Mouse (Mus musculus): ENCODE data around the gene Ndufs7. TPM values are rescaled to one million over a fixed set of nuclear protein-coding genes. Genes with fewer than 3 reads are reported as not detected.

Gene Ndufs7
- total and polyA plus RNA-seq, 2 experiments from 2014 or later, result 291 to 430 TPM

DNA sequence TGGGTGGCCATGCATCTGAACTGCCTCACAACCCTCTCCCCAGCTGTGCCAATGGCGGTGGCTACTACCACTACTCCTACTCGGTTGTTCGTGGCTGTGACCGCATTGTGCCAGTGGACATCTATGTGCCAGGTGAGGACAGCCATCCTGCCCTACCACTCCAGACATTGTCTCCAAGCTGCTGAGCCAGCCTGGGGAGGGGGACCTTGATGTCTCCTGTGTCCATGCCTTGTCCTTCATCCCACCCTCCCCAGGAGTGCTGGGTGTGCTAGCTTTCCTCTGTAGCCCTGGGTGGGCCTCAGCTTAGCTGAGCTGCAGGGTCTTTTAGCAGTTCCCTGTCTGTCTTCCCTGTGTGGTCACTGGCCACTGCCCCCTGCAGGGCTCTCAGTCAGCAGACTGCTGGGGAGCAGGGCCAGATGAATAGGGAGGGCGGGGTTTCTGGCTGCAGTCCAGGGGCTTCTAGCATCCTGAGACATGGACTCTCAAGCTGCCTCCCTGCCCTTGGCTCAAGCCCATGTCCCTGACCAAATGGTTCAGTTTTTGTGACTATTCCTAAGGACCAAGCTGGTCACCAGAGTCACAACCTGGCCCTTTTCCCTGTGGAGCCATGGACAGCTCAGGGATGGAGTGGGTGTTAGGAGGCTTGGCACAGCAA is 7.1 kb downstream of the Ndufs7 start:
- WGBS, result 79% methylated on average over 5 of the region's 5 CpGs
- ATAC-seq (no peak), DNase-seq (ENCODE audit: low spot score) (peak; percentile 46)
- TF ChIP-seq CTCF (IDR thresholded peaks at IDR 0.05; ENCODE audit: low read depth), result peak; percentile 24; the same call in 1 of the 2 replicates
- Histone ChIP-seq H3K36me3 (ENCODE audit: insufficient read depth, low read length) (peaks cover 51% of the 10 kb centered on the region), H3K9ac (replicated peaks; ENCODE audit: low read length) (no peak overlapping the region), H3K4me1 (ENCODE audit: insufficient read depth, low read length) (peaks cover 21% of the 10 kb centered on the region), H3K9me3 (ENCODE audit: low read length) (no peaks in the 10 kb centered on the region), H3K27me3 (ENCODE audit: insufficient read depth, low read length) (no peaks in the 10 kb centered on the region), H3K4me2 (ENCODE audit: low read depth, low read length) (no peak overlapping the region), H3K27ac (peak overlapping the region; percentile 32), H3K4me3 (ENCODE audit: low read length) (no peak overlapping the region)

GRCm38 (mm10) chr10:80257936-80258335 is 9.0 kb downstream of the Ndufs7 start:
- Histone ChIP-seq H3K9me3 (ENCODE audit: low read length) (no peaks in the 10 kb centered on the region), H3K9ac (replicated peaks; ENCODE audit: low read length) (no peak overlapping the region), H3K36me3 (ENCODE audit: insufficient read depth, low read length) (peaks cover 51% of the 10 kb centered on the region), H3K4me1 (ENCODE audit: insufficient read depth, low read length) (peaks cover 23% of the 10 kb centered on the region), H3K4me2 (ENCODE audit: low read depth, low read length) (no peak overlapping the region), H3K27ac (no peak overlapping the region), H3K4me3 (ENCODE audit: low read length) (no peak overlapping the region), H3K27me3 (ENCODE audit: insufficient read depth, low read length) (no peaks in the 10 kb centered on the region)
- ATAC-seq (no peak), DNase-seq (ENCODE audit: low spot score) (no peak)
- TF ChIP-seq CTCF (IDR thresholded peaks at IDR 0.05; ENCODE audit: low read depth), result no peak
- 84% methylated on average over 2 of the region's 2 CpGs for WGBS

DNA sequence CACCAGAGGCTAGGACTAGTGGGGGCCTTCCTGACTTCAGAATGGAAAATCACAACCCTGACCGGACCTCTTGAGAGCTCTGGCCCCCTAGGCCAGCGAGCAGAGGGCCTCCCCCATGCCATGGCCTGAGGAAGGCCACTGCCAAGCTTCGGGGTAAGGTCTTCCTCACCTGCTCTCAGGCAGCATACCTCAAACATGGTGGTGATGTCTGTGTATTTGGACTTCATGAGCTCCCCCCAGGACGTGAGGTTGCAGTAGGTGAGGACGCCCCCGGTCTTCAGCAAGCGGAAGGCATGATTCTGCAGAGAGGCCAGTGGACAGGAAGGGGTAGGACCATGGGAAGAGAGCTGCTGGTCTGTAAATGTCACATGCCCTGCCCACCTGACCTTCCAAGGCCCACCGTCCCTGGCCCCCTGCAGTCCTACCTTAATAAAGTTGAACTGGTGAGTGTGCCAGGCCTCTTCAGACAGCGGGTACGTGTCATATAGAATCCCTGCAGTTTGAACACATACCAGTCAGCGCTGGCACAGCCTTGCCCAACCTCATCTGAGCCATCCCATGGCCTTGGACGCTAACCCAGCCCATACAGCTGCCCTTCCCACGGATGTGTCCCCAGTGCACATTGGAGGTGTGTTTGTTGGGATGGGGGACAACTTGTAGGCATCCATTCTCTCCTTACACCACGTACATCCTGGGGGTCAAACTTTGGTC is 10.0 kb downstream of the Ndufs7 start:
- DNase-seq (ENCODE audit: low spot score), result no peak
- Histone ChIP-seq H3K36me3 (ENCODE audit: insufficient read depth, low read length) (peaks cover 42% of the 10 kb centered on the region), H3K4me2 (ENCODE audit: low read depth, low read length) (peak overlapping the region; percentile 82), H3K4me3 (ENCODE audit: low read length) (no peak overlapping the region), H3K9me3 (ENCODE audit: low read length) (no peaks in the 10 kb centered on the region), H3K27ac (peak overlapping the region; percentile 90; the same call in 1 of the 2 replicates), H3K27me3 (ENCODE audit: insufficient read depth, low read length) (no peaks in the 10 kb centered on the region), H3K9ac (replicated peaks; ENCODE audit: low read length) (0 out of 2 replicates have a peak overlapping the region, but pooled peaks have one; percentile 57), H3K4me1 (ENCODE audit: insufficient read depth, low read length) (peaks cover 23% of the 10 kb centered on the region)
- no peak for ATAC-seq
- TF ChIP-seq CTCF (IDR thresholded peaks at IDR 0.05; ENCODE audit: low read depth), result no peak
- WGBS, result 86% methylated on average over 14 of the region's 14 CpGs

- no peak for DNase-seq (ENCODE audit: low spot score)
- Histone ChIP-seq H3K36me3 (ENCODE audit: insufficient read depth, low read length) (peaks cover 37% of the 10 kb centered on the region), H3K27me3 (ENCODE audit: insufficient read depth, low read length) (no peaks in the 10 kb centered on the region), H3K27ac (peak overlapping the region; percentile 90), H3K4me3 (ENCODE audit: low read length) (peak overlapping the region; percentile 45; the same call in 1 of the 2 replicates), H3K9ac (replicated peaks; ENCODE audit: low read length) (0 out of 2 replicates have a peak overlapping the region, but pooled peaks have one; percentile 57), H3K4me1 (ENCODE audit: insufficient read depth, low read length) (peaks cover 23% of the 10 kb centered on the region), H3K9me3 (ENCODE audit: low read length) (no peaks in the 10 kb centered on the region), H3K4me2 (ENCODE audit: low read depth, low read length) (peak overlapping the region; percentile 82)
- WGBS, result 55% methylated on average over 6 of the region's 6 CpGs
- ATAC-seq, result no peak
- TF ChIP-seq CTCF (IDR thresholded peaks at IDR 0.05; ENCODE audit: low read depth), result no peak
Measured at GRCm38 (mm10) chr10:80259463-80259805, 10.5 kb downstream of the Ndufs7 start.

DNA sequence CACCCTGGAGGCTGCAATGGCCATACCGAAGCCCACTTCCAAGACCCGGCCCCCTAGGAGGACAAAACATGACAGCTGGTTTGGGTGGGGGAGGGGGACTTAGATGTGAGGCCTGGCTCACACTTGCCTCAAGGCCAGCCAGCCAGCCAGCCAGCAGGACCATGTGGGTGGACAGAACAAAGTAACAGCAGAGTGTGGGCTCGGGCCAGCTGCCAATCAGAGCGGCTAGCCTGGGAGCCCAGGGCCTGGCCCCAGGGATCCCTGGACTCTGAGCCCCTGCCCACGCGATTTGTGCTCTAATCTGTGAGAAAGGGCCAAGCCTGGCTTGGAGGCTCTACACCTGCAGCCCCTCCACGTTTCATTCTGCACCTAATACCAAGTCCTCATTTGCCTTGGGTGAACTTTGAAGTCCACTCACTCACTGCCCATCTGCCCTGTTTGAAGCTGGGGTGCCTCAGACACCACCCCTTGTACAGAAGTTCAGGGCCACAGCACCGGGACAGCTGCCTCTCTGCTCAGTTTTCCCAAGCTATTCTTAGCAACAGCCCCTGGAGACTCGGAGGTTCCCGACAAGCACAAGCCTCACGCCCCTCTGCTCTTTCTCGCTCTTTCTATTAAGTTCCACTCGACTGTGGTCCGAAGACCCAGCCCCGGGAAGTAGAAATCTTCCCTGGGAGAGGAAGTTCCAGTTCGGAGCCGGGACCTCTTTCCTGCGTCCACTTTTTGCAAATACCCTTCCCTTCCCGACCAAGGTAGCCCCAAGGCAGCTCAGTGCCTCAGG is 11.1 kb downstream of the Ndufs7 start:
- peak; percentile 83 for DNase-seq (ENCODE audit: low spot score)
- Histone ChIP-seq H3K9ac (replicated peaks; ENCODE audit: low read length) (peak overlapping the region; percentile 57), H3K36me3 (ENCODE audit: insufficient read depth, low read length) (peaks cover 31% of the 10 kb centered on the region), H3K27ac (peak overlapping the region; percentile 90), H3K27me3 (ENCODE audit: insufficient read depth, low read length) (no peaks in the 10 kb centered on the region), H3K4me1 (ENCODE audit: insufficient read depth, low read length) (peaks cover 23% of the 10 kb centered on the region), H3K9me3 (ENCODE audit: low read length) (no peaks in the 10 kb centered on the region), H3K4me2 (ENCODE audit: low read depth, low read length) (peak overlapping the region; percentile 82), H3K4me3 (ENCODE audit: low read length) (peak overlapping the region; percentile 45)
- WGBS, result 2% methylated on average over 19 of the region's 19 CpGs
- TF ChIP-seq CTCF (IDR thresholded peaks at IDR 0.05; ENCODE audit: low read depth), result no peak
- ATAC-seq, result peak; percentile 6; the same call in 1 of the 2 replicates

DNA sequence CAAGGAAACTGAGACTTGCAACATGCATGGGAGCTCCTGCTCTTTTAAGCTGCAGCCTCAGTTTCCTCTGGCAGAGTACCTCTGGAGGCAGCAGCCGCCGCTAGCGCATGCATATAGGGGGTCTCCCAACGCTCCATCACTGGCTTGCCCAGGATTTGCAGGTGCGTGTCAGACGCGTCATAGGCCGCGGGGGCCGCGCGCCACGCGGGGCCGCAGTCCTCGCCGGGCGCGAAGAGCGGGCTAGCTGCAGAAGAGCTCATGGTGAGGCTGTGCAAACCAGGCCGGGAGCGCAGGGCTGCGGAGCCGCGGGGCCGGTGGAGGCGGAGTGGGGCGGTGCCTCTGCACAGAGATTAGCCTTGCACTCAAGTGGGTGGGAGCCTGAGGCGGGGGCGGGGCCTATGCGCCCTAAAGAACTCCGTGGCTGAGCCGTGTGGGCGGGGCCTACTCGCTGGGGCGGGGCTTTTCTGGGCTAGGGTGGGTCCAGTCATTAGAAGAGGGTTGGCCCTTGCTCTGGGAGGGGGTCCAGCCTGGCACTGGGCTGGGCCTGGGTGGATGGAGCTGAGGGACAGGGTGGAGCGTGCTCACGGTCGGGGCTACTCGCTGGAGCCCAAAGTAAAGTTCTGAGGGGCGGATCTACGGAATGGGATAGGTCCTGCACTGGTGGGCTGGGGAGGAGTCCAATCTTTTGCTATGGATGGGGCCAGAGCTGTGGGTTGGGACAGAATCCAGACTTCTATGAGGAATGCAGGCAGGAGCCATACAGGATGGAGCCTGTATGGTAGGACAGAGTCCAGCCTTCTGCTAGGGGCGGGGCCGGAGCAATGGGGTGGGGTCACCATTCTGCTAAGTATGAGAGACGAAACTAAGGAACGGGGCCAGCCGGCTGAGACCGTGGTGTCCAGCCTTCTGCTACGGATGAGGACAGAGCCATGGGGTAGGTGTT is 12.0 kb downstream of the Ndufs7 start, which contains the start of the genes Gamt and Dazap1:
TSS of gene Gamt (minus strand) at position 371 of the 943 bp plus-strand sequence.
TSS of gene Dazap1 (plus strand) at position 845 of the 943 bp plus-strand sequence.
- Histone ChIP-seq H3K4me3 (ENCODE audit: low read length) (peak within 1 kb of the TSS; percentile 45), H3K9me3 (ENCODE audit: low read length) (no peaks in the 10 kb centered on the region), H3K27ac (peak within 1 kb of the TSS; percentile 90), H3K27me3 (ENCODE audit: insufficient read depth, low read length) (no peaks in the 10 kb centered on the region), H3K4me1 (ENCODE audit: insufficient read depth, low read length) (peaks cover 27% of the 10 kb centered on the region), H3K9ac (replicated peaks; ENCODE audit: low read length) (peak within 1 kb of the TSS; percentile 57), H3K4me2 (ENCODE audit: low read depth, low read length) (peak within 1 kb of the TSS; percentile 82), H3K36me3 (ENCODE audit: insufficient read depth, low read length) (peaks cover 22% of the 10 kb centered on the region)
- TF ChIP-seq CTCF (IDR thresholded peaks at IDR 0.05; ENCODE audit: low read depth), result no peak
- 1% methylated on average over 48 of the region's 49 CpGs for WGBS
- DNase-seq (ENCODE audit: low spot score), result peak; percentile 95
- ATAC-seq, result peak; percentile 83
